Mouse (Mus musculus): ENCODE data around the gene D7Ertd443e.

Gene D7Ertd443e

DNA sequence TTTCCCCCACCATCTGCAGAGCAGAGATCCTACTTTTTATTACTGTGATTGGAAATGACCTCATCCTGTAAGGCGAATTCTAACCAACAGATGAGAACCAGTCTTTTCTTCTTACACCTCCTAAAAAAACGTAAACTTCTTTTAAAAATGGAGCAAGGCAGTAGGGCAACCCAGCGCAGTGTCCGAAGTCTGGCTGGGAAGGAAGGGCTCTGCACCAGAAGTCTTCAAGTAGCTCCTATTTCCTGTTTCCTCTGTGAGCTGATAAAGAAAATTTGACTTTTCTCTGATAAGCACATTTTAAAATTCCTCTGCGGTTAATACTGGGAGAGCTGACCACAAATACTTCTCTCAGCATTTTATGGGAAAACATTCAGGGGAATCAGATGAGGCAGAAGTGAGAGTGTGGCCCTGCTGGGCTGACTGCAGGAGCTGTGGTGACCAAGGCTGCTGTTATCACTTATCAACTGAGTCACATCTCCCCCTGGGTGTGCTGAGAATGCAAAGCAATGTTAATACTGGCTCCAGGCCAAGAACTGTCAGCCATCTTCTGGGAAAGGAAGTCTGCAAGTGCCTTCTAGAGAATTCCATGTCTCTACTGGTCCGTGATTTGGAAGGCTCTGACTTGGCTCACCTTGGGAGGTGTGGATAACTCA, 97.8 kb downstream of the D7Ertd443e start:
- no peak for DNase-seq

DNA sequence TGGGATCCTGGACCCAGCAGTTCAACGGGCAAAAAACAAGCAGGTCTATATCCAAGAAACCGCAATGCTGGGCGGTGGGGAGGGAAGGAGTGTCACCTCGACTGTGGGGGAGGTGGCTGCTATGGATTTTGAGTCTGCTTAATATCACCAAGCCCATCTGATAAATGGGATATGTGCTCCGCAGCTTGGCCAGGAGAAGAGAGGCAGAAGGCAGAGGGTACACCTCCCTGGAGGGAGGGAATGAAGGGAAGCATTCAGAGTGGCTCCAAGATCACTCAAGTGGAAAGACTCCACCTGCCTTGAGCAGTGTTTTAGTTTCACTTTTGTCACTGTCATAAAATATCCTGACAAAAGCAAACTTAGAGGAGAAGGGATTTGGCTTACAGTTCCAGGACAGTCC, 112.5 kb downstream of the D7Ertd443e start:
- DNase-seq, result no peak

DNA sequence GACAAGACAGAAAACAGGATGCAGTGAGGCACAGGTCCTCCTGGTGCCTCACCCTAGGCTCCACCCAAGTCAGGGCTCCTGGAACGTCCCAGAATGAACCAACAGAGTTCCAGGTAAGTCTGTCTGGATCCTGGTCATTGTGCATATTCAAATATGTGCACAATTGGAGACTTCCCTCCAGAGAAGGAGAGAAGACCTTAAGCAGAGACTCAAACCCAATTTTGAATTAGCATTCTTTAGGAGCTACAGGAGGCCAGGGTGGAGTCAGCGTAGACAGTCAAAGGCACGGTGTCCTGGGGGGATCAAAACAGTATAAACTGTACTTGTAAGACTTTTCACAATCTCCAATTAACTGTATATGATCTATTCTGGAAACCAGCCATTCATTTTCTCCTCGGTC, 113.0 kb downstream of the D7Ertd443e start:
- no peak for DNase-seq

DNA sequence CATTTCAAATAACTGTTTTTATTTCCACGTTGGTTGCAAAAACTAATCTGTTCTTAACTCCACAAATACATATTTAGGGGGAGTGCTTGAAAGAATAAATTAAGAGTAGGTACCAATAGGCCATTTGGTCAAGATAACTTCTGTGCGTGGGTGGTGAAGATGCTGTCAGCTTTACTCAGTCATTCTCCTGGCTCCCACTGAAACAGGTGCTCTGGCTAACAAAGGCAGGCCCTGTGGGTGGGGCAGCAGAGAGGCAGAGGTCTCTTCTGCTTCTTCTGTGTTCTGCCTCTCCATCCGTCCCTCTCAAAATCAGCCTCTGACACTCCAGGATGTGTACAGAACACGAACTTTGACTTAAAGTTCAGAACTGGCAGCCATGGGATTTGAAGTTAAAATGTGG, 119.7 kb downstream of the D7Ertd443e start:
- no peak for DNase-seq

DNA sequence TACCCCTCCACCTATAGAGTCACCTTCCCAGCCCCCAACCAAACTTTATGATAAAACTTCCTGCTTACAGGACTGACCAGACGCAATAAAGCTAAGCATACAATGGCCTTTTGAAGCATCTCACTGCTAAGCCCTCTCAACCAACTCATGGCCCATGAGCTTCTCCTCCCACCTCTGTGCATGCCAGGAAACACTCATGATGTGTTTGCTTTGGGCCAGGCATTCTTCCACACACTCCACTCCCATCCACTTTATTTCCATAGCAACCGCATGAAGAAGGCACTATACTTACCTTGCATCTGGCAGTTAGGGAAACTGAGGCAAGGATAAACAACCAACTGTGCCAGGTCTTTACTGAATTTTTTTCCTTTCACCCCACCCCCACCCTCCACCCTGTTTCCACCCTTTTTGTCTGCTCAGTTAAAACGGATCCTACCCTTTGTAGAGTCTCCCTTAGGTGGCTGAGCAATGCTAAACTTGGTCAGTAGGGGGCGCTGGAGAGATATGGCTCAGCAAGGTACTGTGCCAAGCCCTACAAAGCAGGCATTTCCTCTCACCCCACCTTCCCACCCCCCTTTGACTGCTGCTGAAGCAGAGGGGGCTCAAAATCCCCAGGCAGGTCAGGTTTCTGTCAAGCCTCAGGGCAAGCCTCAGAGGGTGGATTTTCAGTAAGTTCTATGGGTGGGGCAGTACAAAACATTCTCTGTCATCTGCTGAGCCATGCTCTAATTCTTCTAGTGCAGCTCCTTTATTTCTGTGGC, 122.1 kb downstream of the D7Ertd443e start:
- peak; percentile 68 for DNase-seq

DNA sequence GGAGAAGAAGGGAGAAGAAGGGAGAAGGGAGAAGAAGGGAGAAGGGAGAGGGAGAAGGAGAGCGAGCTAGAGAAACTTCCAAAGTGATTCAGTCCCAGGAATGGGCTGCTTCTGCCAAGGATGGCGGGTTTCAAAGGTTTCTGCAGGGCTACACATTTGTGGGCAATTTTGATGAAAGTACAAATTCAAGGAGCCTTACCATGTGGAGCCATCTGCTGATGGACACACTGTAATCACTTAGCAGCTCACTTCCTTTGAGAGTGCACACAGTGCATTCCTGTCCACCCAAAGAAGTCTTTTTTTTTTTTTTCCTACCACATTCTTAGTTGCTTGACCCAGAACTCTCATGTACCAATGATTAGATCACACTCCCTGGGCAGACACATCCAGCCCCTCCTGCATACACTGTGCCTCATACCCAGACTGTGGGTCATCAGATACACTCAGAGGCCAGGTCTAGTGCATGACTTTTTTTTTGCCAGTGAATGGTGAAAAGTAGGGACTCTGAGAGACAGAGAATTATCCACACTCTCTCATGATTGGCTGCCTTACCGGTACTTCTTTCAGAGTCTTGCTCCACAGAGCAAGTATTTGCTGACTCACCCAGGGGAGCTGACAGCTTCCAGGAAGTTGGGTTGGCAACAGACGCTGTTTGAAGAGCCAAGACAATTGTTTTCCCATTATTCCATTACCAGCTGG, 124.3 kb downstream of the D7Ertd443e start:
- no peak for DNase-seq

DNA sequence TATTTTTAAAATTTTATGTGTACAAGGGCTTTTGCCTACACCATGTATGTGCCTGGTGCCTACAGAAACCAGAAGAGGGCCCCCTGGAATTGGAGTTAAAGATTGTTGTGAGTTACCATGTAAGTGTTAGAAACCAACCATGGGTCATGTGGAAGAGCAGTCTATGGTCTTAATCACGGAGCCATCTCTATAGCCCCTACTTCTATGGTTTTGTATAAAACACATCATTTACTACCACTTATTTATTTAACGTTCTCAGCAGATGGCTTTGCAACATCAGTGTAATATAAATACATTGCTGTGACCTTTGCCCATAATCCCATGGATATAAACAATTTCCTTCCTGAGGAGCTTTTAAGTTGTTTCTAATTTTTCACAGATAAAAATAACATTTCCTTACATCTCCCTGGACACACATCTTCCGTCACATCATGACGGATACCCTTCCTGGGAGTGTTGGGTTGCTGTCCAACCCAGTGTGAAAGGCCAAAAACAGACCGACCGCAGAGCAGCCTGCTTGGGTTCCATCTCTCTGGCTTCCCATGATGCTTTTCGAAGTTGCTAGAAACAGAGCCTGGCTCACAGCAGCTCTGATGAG, 135.1 kb downstream of the D7Ertd443e start:
- no peak for DNase-seq

DNA sequence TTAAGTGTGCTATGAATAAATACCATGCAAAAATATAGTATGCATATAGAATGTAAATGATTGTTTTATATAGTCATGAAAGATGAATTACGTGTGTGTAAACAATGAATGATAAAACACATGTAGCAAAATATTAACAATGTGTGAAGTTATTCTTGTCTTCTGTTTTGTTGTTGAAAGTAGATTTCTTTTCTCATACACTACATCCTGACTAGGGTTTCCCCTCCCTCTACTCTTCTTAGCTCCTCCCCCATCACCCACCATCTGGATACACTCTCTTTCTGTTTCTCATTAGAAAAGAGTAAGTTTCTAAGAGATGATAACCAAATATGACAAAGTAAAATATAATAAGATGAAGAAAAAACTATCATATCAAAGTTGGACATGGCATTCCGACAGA, 137.4 kb downstream of the D7Ertd443e start:
- no peak for DNase-seq

DNA sequence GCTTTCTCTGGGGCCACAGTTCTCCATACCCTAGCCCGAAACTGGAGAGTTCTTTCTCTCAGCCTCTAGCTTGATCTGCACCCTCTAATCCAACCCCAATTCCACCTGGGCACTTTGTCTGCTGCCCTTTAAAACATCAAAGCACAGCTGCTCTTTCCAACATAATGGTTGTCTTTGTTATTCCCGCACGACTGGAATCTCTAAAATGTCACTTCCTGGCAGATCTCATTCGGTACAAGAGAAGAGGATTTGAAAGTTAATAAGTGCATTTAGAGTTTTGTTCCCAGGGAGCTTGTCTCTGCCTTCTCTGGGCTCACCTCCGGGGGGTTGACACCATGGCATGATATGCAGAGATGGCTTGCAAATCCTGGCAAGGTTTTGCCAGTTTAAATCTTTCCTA, 138.8 kb downstream of the D7Ertd443e start:
- no peak for DNase-seq

DNA sequence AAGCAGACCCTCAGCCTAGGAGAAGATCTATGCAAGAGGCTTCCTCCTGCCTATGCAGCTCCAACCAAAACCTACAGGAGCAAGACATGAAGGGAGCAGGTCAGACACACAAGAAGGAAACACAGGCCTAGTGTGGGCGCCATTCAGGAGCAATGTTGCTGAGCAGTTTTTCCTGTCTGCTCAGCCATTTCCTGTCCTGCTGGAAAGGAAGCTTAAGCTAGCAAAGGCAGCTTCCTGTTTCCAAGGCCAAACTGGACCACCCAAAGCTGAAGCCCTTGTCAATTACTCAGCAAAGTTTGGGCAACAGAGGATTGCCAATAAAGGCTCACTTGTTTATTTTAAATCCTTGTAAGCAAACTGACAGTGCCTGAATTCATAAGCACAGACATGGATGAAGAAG, 142.7 kb downstream of the D7Ertd443e start:
- no peak for DNase-seq

DNA sequence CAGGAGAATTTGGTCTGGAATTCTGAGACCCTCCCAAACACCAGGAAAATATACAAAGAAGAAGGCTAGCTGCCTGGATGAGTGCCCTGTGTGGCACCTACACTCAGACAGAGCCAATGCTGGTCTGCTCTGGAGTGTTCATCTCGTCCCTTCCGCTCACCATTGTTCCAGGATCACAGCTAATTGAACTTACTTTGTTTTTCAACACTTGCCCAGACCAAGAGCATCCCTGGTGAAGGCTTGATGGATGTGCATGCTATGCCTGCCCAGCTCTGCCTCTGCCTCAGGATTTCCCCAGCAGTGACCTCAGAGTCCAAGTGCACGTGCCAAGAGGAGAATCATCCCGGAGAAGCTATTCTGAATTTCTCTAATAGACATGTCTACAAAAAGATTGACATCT, 144.2 kb downstream of the D7Ertd443e start:
- no peak for DNase-seq

DNA sequence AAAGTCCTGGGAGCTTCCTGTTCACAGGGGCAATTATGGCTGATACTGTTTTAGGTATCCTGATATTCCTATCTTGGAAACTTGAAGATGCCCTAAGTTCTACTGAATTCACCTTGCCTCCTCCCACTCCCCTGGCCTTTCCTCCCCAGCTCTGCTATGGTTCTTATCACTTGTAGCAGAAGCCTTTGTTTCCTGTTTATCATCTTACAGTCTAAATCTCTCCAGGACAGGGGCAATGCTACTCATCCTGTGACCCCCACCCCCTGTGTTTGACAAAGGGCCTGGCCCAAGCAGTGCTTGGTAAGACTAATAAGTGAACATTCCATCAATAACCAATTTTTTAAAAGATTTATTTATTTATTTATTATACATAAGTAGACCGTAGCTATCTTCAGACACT, 144.9 kb downstream of the D7Ertd443e start:
- no peak for DNase-seq

DNA sequence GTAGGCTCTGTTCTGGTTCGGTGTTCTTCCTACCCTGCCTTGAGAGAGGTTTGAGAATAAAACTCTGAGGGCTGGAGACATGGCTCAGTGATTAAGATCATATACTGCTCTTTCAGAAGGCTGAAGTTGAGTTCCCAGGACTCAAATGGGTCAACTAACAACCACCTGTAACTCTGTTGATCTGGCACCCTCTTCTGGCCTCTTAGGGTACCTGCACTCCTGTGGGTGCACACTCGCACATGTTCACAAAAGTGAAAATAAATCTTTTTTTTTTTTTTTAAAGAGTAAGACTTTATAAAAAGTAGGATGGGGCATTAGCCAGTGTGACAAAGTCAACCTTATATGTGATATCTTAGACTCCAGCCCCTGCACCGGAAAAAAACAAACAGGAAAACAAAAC, 146.6 kb downstream of the D7Ertd443e start:
- no peak for DNase-seq

DNA sequence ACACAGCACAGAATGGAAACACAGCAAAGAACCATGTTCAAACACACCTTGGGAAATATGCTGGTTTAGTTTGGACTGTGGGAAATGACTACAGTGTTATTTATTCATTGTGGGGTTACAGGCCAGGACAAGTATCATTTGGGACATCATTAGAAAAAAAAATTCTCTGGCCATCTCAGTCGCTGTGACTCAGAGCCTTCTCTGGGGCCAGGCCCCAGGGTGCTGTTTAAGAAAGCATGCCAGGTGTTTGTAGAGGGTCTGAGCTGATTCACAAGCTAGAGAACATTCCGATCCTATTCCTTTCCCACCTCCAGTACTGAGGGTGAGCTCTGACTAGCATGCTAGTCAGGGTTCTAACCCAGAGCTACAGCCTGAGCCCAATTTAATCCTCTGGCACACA, 148.1 kb downstream of the D7Ertd443e start:
- no peak for DNase-seq

DNA sequence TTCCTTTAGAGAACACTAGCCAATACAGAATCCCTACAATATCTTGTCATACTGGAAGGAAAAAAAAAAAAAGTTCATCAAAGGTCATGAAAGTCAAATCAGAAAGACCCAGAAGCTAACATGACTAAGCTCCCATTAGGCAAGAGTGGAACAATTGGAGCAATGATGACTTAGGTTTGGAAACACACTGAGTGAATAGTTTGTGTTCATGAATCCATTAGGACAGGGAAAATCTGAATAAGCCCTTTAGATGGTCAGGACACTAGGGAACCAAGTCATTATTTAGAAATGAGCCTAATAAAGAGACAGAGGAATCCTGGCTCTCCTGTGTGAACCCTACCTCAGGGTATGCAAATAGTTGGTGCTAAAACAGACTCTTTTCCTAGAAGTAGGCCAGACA, 148.7 kb downstream of the D7Ertd443e start:
- DNase-seq, result no peak

DNA sequence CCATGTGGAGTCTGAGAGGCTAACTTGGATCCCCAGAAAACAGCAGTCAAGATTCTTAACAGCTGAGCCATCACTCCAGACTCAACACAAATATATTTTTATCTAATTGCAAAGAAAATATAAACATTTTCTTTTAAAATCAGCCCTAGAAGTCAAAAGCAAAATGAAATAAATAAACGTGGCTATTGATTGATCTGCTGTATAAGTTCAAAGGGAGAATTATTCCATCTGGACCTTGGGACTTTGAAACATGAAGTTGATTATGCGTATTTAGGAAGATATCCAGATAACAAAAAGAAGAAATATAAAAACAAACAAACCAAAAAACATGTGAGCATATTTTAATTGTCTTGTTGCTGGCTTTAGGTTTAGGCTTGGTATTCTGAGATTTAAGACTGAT, 149.9 kb downstream of the D7Ertd443e start:
- DNase-seq, result no peak

DNA sequence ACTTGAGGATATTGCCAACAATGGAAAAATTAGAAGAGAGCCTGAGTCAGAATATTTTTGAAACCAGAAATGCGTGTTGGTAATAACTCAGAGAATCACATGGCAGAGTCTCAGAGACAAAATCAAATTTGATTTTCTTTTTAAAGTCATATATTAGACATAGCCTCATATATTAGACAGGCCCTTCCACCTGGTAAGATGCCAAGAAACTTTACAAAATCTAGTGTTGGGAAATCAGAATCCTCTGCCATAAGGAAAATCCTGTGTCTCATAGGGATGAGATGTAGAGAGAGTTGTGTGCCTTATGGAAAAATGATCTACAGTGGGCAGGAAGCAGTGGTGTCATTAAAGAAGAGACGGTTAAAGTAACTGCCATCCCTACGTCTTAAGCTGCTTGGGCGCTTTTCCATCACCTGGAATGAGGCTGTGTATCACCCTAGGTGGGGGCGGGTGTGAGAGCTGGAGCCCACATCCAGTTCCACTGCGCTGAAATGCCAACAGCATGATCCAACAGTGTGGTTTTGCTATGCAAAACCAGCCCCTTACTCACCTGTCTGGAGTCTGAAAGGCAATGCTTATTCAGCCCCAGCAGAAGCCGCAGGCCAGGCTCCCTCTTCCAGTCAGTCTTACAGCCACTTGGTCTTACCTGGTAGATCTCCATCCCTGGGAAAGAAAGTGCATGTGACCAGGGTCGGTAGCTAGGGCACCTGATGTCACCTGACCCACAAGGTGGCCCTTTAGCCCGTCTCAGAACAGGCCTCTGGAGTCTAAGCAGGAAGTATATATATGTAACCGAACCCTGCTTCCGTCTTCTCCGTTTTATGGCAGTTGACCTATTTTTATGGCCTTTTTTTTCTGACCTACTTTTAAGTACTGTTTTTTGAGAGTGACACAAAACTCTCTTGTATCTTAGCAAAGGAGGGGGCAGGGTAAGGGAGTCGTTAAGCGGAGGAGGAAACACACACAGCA, 153.8 kb downstream of the D7Ertd443e start, which contains the start of gene Adam12:
TSS of gene Adam12 (minus strand) at position 769 of the 969 bp plus-strand sequence.
- DNase-seq, result peak; percentile 38

DNA sequence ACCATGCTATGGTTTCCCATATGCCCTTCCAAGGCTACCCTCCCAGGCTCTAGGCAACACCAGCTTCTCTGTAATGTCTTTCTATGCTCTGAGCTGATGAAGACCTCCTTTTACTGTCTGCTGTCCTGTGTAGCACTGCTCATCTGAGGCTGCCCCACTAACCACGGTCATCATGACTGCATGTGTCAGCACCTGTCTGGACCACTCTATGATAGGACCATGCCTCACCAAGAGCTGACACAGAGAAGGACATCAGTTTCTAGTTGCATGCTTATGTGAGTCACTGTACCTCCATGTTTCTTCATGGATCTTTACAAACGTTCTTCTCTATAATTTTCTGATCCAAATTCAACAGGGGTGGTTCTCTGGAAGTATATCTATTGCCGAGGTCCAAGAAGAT, 154.8 kb downstream of the D7Ertd443e start:
- DNase-seq, result no peak

DNA sequence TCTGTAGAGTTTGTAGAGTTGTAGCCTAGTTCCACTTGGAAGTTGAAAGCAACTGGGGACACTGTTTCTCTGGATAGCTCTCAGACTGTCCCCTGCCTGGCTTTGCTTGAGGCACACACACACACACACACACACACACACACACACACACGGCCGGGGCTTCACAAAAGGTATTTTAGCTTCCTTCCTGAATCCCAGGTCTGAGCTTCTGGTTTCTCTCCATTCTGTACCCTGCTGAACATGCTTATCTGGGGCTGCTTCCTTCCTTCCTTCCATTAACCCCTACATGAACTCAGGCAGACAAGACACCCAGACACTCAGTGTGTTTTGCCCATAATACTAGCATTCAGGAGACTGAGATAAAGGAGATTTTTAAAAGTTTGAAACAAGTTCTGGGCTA, 155.6 kb downstream of the D7Ertd443e start:
- no peak for DNase-seq

DNA sequence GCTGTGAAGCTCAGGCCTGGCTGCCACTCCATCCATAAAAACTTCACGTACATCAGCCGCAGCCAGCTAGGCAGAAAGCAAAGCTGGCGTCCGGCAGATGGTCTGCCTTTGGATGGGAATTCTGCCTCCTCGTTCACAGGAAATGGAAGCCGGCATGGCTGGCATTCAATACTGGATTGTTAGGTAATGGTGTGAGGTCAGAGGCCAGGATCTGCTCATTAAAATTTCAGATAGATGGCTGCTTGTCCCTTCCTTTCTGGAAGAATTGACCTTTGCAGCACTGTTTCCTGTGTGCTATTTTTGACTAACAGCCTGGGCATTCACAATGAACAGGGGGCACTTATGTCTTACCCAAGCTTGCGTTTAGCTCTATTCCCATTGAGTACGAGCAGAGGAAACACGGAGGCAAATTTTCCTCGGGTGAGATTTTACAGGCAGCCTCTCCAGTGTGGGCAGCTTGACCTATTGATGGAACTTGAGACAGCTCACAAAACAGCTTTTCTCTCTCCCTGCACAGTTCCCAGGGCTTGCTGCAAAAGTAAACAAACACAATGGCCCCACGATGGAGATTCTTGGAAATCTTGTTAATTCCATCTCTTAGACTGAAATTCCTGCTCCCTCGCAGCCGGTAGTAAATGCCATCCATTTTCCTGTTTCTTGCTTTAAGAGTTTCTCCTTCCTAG, 157.5 kb downstream of the D7Ertd443e start:
- DNase-seq, result no peak

DNA sequence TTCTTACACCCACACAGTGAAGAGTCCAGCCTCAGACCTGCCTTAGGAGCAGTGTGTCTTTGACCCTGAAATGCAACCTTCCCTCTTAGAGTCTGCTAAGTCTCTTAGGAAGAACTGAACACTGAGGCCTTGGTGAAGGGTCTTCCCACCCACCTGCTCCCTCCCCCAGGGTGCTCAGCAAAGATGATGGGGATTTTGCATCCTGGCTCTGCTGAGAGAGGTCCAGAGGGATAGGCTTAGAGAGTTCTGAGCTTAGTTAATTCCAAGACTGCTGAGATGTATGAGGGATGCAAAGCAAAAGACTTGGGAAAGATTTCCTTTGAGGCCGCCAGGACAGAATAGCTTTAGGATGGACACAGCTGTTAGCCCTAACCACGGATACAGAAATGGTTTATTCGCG, 158.4 kb downstream of the D7Ertd443e start:
- no peak for DNase-seq

DNA sequence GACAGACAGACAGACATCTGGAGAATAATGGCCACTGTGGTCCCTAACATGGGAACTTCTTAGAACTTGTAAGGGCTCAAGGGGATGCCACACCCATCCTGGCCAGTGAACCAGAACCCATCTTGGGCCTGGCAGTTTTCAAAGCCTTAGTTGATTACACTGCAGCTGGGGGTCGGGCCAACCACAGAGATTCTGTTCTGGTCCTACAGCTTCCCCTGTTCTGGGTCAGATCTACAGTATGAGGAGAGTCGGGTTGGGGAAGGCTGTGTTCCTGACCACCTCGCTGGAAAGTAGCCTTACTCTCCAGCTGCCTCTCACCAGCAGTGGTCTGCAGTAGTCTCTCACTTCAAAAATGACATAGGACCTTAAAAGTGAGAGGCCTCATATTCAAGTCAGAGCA, 159.2 kb downstream of the D7Ertd443e start:
- no peak for DNase-seq

Measured in thymus, postnatal 25 days (tissue).